Mouse (Mus musculus): ENCODE results near the gene Spaca9.

- TF ChIP-seq CTCF (IDR thresholded peaks at IDR 0.05; ENCODE audit: low read depth) = no peak
- TF ChIP-seq EP300 (IDR thresholded peaks at IDR 0.05; ENCODE audit: low read depth) = no peak
Measured at GRCm38 (mm10) chr2:28727786-28728404, 28.4 kb upstream of the Spaca9 start.
